Mouse (Mus musculus) common myeloid progenitor, adult 5-6 weeks (primary cell): Measurements from ENCODE around the gene Fbxw7. TPM values are rescaled to one million over a fixed set of nuclear protein-coding genes. Genes with fewer than 3 reads are reported as not detected.

ENCODE experiments used
- ATAC-seq: replicated peaks from 2 replicates; pipeline ENCODE4 v1.8.0; 2016; ENCODE audit warnings: low read depth, mild to moderate bottlenecking, moderate TSS enrichment, inconsistent platforms; ENCODE audit not compliant: poor library complexity, severe bottlenecking
- total RNA-seq: library from RNA; stranded (forward); fragments of 200-1000, 187-1606 nt; gene quantifications from 2 replicates; pipeline ENCODE4 v1.2.3, GENCODE M21; 2017

The Fbxw7 gene
- total RNA-seq, 1 experiment from 2014 or later = 20.3 TPM

DNA sequence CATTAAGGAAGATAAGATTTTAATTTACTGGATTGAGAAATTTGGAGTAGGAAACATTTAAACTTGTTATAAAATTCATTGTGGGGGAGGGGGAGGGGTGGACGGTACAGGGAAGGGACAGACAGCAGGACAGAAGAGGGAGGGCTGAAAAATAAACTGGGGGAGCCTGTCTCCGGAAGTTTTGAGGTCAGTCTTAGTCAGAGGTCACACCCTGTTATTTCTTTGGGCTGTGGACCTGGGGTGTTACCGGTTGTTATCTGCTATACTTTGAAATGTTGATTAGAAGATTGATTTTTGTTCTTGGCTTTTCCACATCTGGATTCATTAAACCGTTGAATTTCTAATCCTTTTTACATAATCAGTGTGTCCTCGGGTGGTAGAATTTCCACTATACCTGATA lies 10.9 kb downstream of the Fbxw7 start:
- no peak for ATAC-seq

DNA sequence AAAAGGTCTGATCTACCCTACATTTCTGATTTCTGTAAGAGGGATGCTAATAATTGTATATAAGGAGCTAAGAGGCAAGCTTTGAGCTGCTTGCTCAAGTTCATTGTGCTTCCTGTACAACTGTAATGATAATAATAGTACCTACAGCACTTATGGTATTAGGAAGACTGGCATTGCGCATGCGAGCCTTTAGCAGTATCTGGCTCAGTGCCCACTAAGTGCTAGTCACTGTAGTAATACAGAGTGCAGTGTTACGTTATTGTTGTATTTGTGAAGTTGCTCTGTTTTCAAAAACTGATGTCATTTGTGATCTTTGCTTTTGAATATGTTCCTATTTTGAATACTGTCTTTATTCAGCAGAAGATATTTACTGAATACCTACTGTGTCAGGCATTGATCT lies 11.3 kb downstream of the Fbxw7 start:
- ATAC-seq = no peak; the same call in 1 of the 2 replicates

DNA sequence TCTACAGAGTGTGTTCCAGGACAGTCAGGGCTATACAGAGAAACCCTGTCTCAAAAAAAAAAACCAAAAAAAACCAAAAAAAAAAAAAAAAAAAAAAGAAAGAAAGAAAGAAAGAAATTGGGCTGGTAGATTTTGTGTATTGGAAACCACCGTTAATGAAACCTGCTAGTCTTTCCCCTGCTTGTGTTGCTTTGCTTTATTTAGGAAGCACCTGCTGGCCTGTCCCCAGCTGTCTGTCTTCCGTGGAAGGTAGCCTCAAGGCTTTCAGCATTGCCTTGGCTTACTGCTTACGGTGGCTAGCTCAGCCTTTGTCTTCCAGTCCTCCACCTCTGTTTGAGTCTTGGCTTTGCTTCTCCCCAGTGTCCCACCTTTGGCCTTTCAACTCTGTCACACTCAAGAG lies 11.9 kb downstream of the Fbxw7 start:
- no peak for ATAC-seq

DNA sequence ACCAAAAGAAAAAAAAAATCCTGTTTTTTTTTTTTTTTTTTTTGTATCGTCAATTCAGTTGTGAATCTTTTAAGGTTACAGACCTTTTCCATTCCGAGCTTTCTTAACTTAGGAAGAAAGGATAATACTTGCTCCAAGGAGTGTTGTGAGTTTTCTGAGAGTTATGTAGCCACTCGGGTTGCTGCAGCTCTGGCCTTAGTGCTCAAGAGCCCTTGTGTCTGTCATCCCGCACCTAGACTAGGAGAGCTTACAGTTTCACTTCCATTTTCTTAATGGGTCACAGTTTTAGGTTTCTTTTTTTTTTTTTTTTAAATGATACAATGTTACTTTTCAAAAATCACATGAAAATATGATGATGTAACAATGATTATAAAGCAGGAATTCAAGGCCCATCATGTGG lies 12.5 kb downstream of the Fbxw7 start:
- ATAC-seq = peak; percentile 76

DNA sequence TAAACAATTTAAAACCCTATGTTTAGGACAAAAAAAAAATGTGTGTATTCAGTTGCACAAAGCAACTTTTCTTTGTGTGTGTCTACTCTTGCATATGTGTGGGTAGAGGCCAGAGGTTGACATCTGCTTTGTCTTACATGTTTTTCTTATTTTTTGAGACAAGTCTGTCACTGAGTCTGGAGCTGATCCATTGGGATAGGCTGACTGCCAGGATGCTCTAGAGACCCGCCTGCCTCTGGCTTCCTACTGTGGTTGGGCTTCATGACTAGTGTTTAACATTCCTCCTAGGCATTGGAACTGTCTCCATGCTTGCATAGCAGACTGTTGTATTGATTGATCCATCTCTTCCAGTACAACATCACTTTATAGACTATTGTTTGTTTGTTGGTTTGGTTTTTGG lies 14.3 kb downstream of the Fbxw7 start:
- ATAC-seq = no peak

DNA sequence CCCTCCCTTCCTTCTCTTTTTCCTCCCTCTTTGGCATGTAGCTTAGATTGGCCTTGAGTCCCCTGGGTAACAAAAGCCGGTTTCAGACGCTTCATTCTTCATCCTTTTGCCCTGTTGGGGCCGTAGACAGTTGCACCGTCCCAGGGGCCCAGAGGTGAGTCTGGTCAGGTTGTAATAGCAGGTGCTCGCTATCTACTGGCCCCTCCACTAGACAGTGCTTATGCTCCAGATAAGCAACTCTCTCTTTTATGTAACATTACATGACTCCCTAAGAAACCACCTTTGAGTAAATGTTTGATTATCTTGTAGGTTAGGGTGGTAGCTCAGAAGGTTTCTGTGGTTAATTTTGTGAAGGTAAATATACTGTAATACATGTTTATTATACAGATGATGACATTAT lies 21.0 kb downstream of the Fbxw7 start:
- ATAC-seq = no peak

DNA sequence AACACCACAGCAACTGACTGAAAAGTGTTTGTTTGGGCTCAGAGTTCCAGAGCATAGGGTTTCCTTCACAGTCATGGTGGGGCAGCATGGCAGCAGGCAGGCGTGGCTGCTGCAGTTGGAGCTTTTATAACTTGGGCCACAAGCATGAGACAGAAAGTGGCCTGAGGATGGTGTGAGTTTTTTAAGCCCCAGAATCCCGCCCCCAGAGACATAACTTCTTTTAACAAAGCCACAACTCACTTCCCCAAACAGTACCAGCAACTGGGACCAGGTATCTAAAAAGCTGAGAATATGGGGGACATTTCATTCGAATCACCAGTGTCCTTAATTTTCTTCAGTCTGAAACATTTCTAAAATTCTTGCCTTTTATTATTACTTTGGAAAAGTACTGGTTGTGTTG lies 22.9 kb downstream of the Fbxw7 start:
- no peak; the same call in 1 of the 2 replicates for ATAC-seq

DNA sequence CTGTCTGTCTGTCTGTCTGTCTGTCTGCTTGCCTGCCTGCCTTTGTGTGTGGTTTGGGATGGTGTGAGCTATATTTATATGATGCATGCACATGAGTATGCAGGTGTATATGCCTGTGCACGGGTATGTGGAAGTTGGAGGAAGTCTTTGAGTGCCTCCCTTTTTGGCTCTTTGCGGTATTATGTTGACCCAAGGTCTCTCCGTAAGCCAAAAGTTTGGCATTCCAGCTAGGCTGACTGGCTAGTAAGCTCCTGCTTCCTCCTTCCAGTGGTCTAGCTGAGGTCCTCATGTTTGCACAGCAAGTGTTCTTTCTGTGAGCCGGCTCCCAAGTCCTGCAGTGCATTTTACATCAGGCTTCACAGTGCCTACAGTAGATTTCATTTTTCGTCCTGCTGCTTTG lies 24.4 kb downstream of the Fbxw7 start:
- no peak for ATAC-seq

DNA sequence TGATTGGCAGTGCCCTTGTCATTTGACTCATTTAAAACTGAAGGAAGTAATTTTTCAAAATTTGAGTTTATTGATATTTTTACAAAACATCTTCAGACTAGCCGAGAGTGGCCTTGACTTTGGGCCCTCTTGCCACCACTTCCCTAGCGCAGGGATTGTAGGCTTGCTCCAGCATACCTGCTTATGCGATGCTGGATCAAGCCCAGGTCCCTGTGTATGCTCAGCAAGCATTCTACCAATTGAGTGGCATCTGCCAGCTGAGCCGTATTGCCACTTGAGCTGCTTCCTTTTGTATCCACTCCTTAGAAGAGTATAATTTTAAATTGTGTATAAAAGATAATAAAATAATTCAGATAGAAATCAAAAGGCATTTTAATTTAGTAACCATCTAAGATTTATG lies 26.2 kb downstream of the Fbxw7 start:
- no peak for ATAC-seq

DNA sequence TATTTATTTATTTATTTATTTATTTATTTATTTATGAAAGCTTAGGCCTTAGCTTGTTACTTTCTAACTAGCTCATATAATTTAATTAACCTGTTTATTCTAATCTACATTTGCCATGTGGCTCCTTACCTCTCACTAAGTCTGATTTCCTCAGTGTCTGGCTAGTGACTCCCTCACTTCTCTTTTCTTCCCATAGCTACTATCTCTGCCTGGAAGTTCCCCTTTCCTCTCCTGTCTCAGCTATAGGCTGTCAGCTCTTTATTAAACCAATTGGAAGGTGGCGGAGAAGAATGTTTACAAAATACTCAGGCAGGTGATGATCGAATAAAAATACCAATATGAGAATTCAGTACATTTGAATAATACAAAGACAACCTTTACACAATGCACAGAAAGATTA lies 27.7 kb downstream of the Fbxw7 start:
- ATAC-seq = peak; percentile 92

DNA sequence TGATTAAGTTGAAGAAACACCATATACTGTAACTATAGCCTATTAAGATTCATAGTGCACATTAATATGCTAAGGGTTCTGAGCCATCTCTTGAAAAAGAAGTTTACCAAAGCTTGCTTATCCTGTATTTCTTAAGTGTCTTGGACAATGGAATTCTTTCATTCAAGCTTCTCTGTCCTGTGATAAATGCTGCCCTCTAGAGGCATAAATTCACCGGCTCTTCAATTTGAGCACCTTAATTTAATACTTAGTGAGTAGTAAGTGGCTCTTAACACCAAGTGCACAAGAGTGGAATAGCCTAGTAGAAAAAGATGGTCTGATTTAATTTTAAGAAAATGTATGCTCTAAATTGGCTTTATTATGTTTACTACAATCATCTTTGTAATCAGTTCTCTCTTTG lies 28.5 kb downstream of the Fbxw7 start:
- ATAC-seq = peak; percentile 60

DNA sequence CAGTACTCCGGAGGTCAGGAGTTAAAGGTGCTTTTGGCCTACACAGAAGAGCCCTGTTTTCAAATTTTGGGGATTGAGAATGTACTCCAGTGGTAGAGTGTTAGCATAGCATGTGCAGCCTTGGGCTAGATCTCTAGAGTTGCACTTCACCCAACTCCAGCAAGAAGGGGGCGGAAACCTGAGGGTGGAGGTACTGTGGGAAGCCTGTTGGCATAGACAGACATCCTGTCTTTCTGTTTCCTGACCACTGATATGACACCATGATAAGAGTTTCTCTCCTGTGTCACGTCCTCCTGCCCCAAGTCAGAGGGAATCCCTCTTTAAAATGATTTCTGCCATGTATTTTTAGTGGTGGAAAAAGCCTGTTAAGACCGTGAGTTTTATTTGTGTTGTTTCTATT lies 33.7 kb downstream of the Fbxw7 start:
- ATAC-seq = peak; percentile 95

DNA sequence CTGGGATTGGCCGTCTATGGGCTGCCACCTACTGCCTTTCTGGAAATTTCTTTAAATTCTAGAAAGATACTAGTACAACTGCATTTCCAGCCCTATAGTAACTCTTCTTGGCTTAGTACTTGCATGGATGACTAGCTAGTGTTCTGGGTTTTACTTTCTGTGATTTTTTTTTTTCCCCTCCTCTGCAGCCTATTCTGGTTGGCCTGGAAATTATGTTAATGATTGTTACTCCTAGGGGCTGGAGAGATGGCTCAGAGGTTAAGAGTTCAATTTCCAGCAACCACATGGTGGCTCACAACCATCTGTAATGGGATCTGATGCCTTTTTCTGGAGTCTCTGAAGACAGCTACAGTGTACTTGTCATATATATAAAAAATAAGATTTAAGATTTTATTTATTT lies 35.4 kb downstream of the Fbxw7 start:
- no peak for ATAC-seq

DNA sequence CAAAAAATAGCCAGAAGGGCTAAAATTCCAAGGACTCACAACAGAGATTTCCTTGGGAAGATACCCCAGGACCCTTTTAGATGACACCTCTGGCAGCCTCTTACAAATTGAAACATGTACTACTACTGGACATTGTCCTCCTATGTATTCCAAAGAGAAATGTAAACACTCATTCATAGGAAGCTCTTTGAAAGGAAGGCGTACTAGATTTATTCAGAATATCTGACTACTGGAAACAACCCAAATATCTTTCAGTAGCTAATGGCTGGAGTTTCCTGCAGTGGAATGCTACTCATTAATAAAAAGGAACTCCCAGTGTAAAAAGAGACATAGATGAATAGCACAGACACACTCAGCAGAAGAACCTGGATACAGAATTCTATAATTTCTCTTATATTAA lies 36.7 kb downstream of the Fbxw7 start:
- no peak for ATAC-seq

DNA sequence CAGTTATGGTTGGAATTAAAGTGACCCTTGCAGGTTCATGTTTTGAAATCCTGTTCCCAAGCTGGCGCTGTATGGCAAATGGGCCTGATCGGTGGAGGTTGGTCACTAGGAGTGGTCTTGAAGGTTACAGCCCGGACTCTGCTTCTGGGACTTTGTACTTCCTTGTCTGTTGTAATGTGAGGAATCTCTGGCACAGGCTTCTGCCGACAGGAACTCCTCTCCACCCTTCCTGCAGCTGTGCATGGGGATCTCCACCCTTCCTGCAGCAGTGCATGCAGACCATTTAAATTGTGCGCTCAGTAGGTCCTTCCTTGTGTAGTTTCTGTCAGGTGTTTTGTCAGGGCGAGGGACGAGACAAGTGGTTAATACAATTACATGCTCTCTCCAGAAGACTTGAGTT lies 37.8 kb downstream of the Fbxw7 start:
- no peak for ATAC-seq

DNA sequence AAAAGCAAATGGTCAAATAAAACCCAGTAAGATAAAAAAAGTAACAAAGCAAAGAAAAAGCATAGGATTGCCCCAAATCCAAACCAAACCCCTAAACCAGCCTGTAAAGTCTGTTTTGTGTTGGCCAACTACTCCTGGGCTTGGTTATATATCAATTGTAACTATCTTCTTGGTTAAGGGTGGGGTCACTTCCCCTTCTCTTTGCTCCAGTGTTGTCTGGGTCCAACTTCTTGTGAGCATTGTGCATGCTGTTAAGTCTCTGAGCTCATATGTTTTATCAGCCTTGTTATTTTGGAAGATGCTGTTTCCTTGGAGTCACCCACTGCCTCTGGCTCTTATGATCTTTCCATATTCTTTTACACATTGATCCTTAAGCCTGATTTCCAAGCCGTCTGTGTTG lies 39.4 kb downstream of the Fbxw7 start:
- peak; percentile 92 for ATAC-seq

DNA sequence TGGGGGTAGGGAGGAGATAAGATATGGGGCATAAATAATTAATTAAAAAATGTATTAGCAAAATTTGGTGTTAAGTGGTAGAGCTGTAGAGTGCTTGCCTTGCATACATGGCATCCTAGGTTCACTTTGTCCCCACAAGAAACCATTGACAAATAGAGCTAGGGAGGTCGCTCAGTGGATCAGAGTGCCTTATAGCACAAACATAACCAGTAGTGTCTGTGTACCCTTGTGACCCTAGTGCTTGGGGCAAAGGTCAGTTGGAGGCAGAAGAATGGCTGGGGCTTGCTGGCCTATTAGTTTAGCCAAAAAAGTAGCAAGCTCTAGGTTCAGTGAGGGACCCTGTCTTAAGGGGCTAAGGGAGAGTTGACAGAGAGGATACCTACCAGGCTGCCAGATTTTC lies 45.6 kb downstream of the Fbxw7 start:
- ATAC-seq = no peak

DNA sequence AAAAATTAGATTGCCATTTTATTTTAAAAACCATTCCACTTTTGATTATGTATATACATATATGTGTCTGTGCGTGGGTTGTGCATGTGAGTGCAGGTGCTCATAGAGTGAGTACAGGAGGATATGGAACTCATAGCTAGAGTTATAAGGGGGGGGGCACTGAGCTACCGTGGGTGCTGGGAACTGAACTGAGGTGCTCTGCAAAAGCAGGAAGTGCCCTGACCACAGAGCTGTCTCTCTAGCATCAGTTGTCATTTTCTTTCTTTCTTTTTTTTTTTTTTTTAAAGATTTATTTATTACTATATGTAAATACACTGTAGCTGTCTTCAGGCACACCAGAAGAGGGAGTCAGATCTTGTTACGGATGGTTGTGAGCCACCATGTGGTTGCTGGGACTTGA lies 46.7 kb downstream of the Fbxw7 start:
- ATAC-seq = 0 out of 2 replicates have a peak, but pooled peaks have one; percentile 39

DNA sequence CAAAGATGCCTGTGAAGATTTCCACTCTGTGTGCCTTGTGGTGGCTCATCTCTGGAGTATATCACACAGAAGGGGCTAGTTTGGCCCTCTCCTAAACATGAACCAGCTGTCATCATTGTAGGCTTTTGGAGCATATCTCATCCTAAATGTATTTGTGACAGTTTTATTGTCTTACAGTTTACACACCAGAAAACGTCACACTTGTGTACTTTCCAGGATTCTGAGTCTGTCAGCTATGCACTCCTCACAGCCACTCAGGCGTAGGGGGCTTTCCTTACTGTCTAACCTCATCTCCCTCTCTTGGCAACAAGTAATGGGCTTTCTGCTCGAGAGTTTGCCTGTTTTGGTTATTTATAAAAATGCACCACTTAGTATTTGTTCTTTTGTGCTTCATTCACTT lies 50.6 kb downstream of the Fbxw7 start:
- ATAC-seq = no peak

DNA sequence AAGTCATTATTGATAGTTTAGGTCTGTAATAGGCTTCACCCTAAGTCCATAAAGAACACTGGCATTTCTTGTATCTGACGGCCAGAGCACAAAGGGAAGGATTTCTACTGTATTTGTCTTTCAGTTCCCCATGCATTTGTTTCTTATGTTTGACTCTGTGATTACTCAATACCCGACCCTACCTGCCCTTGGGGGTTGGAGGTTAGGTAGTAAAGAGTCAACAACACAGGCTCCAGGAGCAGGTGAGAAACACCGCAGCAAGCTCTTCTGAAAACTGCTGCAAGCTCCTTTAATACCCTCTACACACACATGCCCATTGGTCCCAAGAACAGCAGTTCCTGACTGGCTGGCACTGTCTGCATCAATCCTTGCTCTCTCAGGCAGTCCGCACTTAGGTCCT lies 51.8 kb downstream of the Fbxw7 start:
- no peak for ATAC-seq

DNA sequence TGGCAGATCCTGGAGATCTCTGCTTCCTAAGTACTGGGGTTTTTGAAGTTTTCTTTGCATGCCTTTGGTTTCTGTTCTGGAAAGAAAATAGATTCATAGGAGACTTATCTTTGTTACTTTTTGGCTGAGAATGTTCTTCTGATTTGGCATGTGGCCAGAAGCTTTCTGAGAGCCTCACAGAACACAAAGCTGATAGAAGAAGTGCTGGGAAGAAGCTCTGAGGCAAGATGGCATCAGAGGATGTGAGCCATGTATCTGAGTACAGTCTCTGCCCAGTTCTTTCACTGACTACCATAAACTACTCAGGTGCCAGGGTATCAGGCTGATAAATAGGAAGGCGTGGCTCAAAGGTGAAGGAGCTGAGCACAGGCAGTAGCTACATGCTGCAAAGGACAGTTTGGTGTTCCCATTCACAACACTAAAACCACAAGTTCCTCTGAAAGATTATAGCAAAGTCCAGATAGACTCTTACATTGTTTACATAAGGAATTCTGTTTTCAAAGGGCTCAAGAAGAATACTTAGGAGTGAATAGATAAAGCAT lies 52.4 kb downstream of the Fbxw7 start:
- ATAC-seq = no peak

DNA sequence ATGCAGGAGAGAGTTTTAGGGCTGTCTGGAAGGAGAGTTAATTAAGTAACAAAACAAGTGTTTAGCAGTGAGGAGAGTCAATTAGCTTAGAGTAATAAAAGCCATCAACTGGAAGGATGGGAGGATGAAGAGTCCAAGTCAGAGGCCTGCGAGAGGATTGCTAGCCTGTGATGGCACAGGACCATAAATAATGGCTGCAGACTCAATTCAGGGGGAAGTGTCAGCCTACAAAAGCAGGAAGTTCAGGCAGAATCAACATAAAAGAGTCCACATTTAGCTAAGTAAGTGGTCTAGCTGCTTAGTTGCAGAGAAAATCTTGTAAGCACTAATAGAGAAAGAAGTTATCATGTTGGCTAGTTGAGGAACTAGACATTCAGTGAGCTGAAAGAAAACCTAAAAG lies 52.9 kb downstream of the Fbxw7 start:
- ATAC-seq = 0 out of 2 replicates have a peak, but pooled peaks have one; percentile 11

DNA sequence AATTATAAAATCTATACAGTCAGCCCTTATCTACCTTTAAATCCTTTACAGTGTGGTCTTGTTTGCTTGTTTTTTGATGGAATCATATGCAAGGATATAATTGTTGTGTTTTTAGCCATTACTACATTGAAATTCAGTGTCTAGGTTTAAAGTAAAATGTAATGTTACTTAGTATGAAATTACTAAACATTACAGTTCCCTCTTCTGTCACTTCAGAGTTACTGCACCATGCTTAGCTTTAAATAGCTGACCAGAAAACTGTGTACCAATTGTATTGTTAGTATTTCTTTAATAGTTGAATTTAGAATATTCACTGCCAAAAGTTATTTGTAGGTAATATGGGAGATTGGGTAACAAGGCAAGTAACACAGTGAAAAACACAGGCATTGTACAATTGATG lies 55.1 kb downstream of the Fbxw7 start:
- 0 out of 2 replicates have a peak, but pooled peaks have one; percentile 47 for ATAC-seq
